Mouse (Mus musculus): Measurements from ENCODE around the gene Mfsd12. TPM values are rescaled to one million over a fixed set of nuclear protein-coding genes. Genes with fewer than 3 reads are reported as not detected.

Mfsd12 gene
- total and polyA plus RNA-seq, 3 experiments = 22.5 to 29.0 TPM; not detected in 1

DNA sequence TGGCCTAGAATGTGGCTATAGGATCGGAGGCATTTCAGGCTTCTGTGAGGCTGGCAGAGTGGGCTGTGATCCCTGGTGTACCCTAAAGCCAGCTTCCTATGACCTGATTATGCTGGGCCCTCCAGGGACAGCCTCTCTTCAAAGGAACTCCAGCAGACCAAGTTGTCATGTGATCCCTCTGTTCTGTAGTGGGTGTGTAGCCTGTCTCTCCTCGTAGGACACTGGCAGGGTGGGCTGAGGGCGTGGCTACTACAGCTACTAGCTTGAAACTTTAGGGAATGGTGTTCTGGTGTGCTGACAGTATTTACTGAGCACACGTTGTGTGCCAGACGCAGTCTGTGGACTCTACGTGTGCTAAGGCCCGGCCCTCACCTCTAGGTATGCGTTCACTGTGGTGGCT, 3.4 kb downstream of the Mfsd12 start:
- DNase-seq (ENCODE audit: low read depth, low spot score) = no peak
- no peak overlapping the region for H3K27ac ChIP-seq (ENCODE audit: control insufficient read depth, low read depth, low read length)
- no peak for TF ChIP-seq CTCF (IDR thresholded peaks at IDR 0.05 in 2 of 3, conservative IDR thresholded peaks at IDR 0.05 in 1 of 3; ENCODE audit: control insufficient read depth in 1 of 3, insufficient read depth in 1 of 3, low read depth in 2 of 3, low read length in 3 of 3, poor library complexity in 1 of 3, severe bottlenecking in 1 of 3)
- 0 out of 2 replicates have a peak, but pooled peaks have one; percentile 10 for TF ChIP-seq USF1 (IDR thresholded peaks at IDR 0.05; ENCODE audit: low read depth, low read length)
- H3K36me3 ChIP-seq (ENCODE audit: control insufficient read depth in 1 of 2, insufficient read depth in 2 of 2, low read length in 2 of 2) = peaks cover 0 to 11% of the 10 kb centered on the region in 2 experiments; a peak in 3 of 4 replicates
- H3K9ac ChIP-seq (ENCODE audit: control insufficient read depth, low read depth, low read length, poor library complexity, severe bottlenecking) = no peak overlapping the region
- H3K9me3 ChIP-seq (replicated peaks; ENCODE audit: insufficient read depth, low read length) = no peaks in the 10 kb centered on the region
- no peak overlapping the region for H3K4me3 ChIP-seq (ENCODE audit: control insufficient read depth in 1 of 2, insufficient read depth in 1 of 2, low read depth in 2 of 2, low read length in 2 of 2)
- no peaks in the 10 kb centered on the region for H3K27me3 ChIP-seq (ENCODE audit: control insufficient read depth in 1 of 2, insufficient read depth in 2 of 2, low read length in 2 of 2)
- peaks cover 0 to 23% of the 10 kb centered on the region in 2 experiments; a peak in 3 of 4 replicates for H3K4me1 ChIP-seq (ENCODE audit: control insufficient read depth in 1 of 2, insufficient read depth in 2 of 2, low read length in 2 of 2)
- H3K79me2 ChIP-seq (ENCODE audit: control insufficient read depth, insufficient read depth, low read length, poor library complexity) = peaks cover 27% of the 10 kb centered on the region

DNA sequence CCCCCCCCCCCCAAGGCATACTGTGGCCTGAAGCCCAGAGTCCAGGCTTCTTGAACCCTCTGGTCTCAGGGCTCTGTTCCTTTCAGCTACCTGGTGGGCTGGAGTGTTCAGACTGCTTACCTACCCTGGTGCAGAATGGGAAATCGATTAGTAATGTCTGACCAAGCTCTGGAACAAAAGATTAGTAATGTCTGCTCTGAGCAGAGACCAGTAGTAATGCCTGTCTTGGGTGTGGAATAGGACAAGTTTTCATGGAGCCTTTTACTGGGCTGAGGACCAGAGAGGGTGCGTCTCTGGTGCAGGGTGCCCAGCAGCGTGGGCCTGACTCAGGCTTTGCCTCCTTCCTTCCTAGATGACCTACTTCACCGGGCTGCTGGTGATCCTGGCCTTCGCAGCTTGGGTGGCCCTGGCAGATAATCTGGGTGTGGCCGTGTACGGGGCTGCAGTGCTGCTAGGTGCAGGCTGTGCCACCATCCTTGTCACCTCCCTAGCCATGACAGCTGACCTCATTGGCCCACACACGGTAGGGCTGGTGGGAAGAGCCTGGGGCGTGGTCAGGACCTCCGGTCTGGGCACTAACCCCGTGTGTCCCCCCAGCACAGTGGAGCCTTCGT, 5.2 kb downstream of the Mfsd12 start:
- H3K9ac ChIP-seq (ENCODE audit: control insufficient read depth, low read depth, low read length, poor library complexity, severe bottlenecking) = no peak overlapping the region
- H3K27me3 ChIP-seq (ENCODE audit: control insufficient read depth in 1 of 2, insufficient read depth in 2 of 2, low read length in 2 of 2) = no peaks in the 10 kb centered on the region
- H3K79me2 ChIP-seq (ENCODE audit: control insufficient read depth, insufficient read depth, low read length, poor library complexity) = peaks cover 24% of the 10 kb centered on the region
- no peak overlapping the region for H3K4me3 ChIP-seq (ENCODE audit: control insufficient read depth in 1 of 2, insufficient read depth in 1 of 2, low read depth in 2 of 2, low read length in 2 of 2)
- H3K36me3 ChIP-seq (ENCODE audit: control insufficient read depth in 1 of 2, insufficient read depth in 2 of 2, low read length in 2 of 2) = peaks cover 0 to 6% of the 10 kb centered on the region in 2 experiments; a peak in 2 of 4 replicates
- no peaks in the 10 kb centered on the region for H3K9me3 ChIP-seq (replicated peaks; ENCODE audit: insufficient read depth, low read length)
- DNase-seq (ENCODE audit: low read depth, low spot score) = peak; percentile 52
- TF ChIP-seq JUND (IDR thresholded peaks at IDR 0.05; ENCODE audit: low read depth, low read length) (no peak), HCFC1 (IDR thresholded peaks at IDR 0.05; ENCODE audit: low read depth, low read length) (0 out of 2 replicates have a peak, but pooled peaks have one; percentile 38), SIN3A (IDR thresholded peaks at IDR 0.05; ENCODE audit: low read length) (0 out of 2 replicates have a peak, but pooled peaks have one; percentile 22)
- H3K27ac ChIP-seq (ENCODE audit: control insufficient read depth, low read depth, low read length) = no peak overlapping the region
- H3K4me1 ChIP-seq (ENCODE audit: control insufficient read depth in 1 of 2, insufficient read depth in 2 of 2, low read length in 2 of 2) = peaks cover 0 to 15% of the 10 kb centered on the region in 2 experiments; a peak in 2 of 4 replicates

DNA sequence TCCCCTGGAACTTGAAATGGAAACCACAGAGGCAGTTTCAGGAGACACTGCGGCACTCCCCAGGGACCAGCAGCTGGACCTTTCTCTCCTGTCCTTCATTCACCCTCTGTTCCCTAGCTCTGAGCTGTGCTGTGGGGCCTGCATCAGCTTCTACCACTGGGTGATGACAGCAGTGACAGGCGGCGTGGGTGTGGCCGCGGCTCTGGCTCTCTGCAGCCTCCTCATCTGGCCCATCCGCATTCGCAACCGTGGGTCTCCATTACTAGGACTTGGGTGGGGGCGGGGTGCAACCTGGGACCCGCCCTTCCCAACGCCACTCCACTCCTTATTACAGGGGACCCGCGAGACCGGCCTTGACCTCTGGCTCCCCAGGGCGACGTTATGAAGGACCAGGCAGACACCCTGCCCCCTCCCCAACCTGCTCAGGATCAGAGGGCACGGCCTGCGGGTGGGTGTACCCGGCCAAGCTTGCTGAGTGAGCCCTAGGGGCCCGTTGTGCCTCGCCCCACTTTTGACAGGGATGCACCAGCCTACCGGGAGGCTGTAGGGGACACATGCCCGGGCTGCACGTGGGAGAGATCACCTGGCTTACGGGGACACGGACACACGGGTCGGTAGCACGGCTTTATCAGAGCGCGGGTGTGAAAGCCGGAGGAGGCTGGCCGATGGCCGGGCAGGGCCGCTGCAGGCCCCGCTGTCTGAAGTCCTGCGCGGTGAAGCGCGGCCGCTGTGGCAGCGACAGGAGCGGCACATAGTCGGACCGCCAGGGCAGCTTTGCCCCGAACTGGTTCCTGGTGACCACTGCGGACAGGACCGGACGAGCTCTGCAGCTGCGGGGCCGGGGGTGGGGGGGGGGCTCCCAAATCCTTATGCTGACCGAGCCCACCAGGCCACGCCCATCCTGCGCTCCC, 6.4 kb downstream of the Mfsd12 start:
- peaks cover 0 to 4% of the 10 kb centered on the region in 2 experiments; a peak in 2 of 4 replicates for H3K36me3 ChIP-seq (ENCODE audit: control insufficient read depth in 1 of 2, insufficient read depth in 2 of 2, low read length in 2 of 2)
- no peak overlapping the region for H3K27ac ChIP-seq (ENCODE audit: control insufficient read depth, low read depth, low read length)
- peaks cover 0 to 11% of the 10 kb centered on the region in 2 experiments; a peak in 2 of 4 replicates for H3K4me1 ChIP-seq (ENCODE audit: control insufficient read depth in 1 of 2, insufficient read depth in 2 of 2, low read length in 2 of 2)

More for the DNA sequence above, 6.4 kb downstream of the Mfsd12 start:
- no peaks in the 10 kb centered on the region for H3K9me3 ChIP-seq (replicated peaks; ENCODE audit: insufficient read depth, low read length)
- no peak overlapping the region for H3K9ac ChIP-seq (ENCODE audit: control insufficient read depth, low read depth, low read length, poor library complexity, severe bottlenecking)
- no peaks in the 10 kb centered on the region for H3K27me3 ChIP-seq (ENCODE audit: control insufficient read depth in 1 of 2, insufficient read depth in 2 of 2, low read length in 2 of 2)
- no peak overlapping the region for H3K4me3 ChIP-seq (ENCODE audit: control insufficient read depth in 1 of 2, insufficient read depth in 1 of 2, low read depth in 2 of 2, low read length in 2 of 2)
- H3K79me2 ChIP-seq (ENCODE audit: control insufficient read depth, insufficient read depth, low read length, poor library complexity) = peaks cover 12% of the 10 kb centered on the region
- DNase-seq (ENCODE audit: low read depth, low spot score) = no peak
- no peak for TF ChIP-seq POLR2AphosphoS2 (IDR thresholded peaks at IDR 0.05; ENCODE audit: low read length)
- no peak for TF ChIP-seq EP300 (IDR thresholded peaks at IDR 0.05; ENCODE audit: low read depth in 1 of 2, low read length in 2 of 2)
- no peak for TF ChIP-seq TBP (IDR thresholded peaks at IDR 0.05; ENCODE audit: low read depth, low read length)
- TF ChIP-seq CTCF (IDR thresholded peaks at IDR 0.05 in 2 of 3, conservative IDR thresholded peaks at IDR 0.05 in 1 of 3; ENCODE audit: control insufficient read depth in 1 of 3, insufficient read depth in 1 of 3, low read depth in 2 of 3, low read length in 3 of 3, poor library complexity in 1 of 3, severe bottlenecking in 1 of 3) = no peak
- TF ChIP-seq E2F4 (IDR thresholded peaks at IDR 0.05; ENCODE audit: borderline replicate concordance, low read depth, low read length) = no peak
- no peak for TF ChIP-seq UBTF (IDR thresholded peaks at IDR 0.05; ENCODE audit: borderline replicate concordance, insufficient read depth, low read depth, low read length)
- no peak for TF ChIP-seq GATA1 (IDR thresholded peaks at IDR 0.05; ENCODE audit: low read depth, low read length)
- TF ChIP-seq ELF1 (IDR thresholded peaks at IDR 0.05; ENCODE audit: low read depth, low read length) = no peak

All from MEL (cell line).